Mouse (Mus musculus) left cerebral cortex, adult 18-20 months (tissue): Measurements from ENCODE around the gene Cln5. TPM values are rescaled to one million over a fixed set of nuclear protein-coding genes. Genes with fewer than 3 reads are reported as not detected.
A peak's percentile ranks its signal among the peaks of the same experiment; 100 is the strongest.

Source experiments
- DNase-seq, 2 experiments: peaks; one replicate each; pipeline ENCODE4 v3.0.0; 2021 to 2022; ENCODE audit warnings: low spot score in 2 of 2, mixed read lengths in 1 of 2
- long read RNA-seq, 2 experiments: library from polyadenylated mRNA; stranded (forward); transcript quantifications; one replicate each; pipeline ENCODE4 v2.0.0; 2021
- total RNA-seq, 2 experiments: library from RNA; stranded (reverse); gene quantifications; 2 replicates each; pipeline ENCODE4 v1.2.3; 2021

Gene Cln5
- 10 to 100 TPM; 11.1 to 12.3 TPM for total RNA-seq
- long read RNA-seq, experiment 1, transcript Cln5-201 (4 exons, 2,445 nt), result major isoform, 12 of 16 reads
- long read RNA-seq, experiment 1, partial matches to known transcripts, result 4 of 16 reads
- long read RNA-seq, experiment 1, other reads (novel, unspliced or antisense), result 0 of 16 reads
- long read RNA-seq, experiment 2, transcript Cln5-201 (4 exons, 2,445 nt), result major isoform, 9 of 11 reads
- long read RNA-seq, experiment 2, partial matches to known transcripts, result 0 of 11 reads
- long read RNA-seq, experiment 2, other reads (novel, unspliced or antisense), result 2 of 11 reads

DNA sequence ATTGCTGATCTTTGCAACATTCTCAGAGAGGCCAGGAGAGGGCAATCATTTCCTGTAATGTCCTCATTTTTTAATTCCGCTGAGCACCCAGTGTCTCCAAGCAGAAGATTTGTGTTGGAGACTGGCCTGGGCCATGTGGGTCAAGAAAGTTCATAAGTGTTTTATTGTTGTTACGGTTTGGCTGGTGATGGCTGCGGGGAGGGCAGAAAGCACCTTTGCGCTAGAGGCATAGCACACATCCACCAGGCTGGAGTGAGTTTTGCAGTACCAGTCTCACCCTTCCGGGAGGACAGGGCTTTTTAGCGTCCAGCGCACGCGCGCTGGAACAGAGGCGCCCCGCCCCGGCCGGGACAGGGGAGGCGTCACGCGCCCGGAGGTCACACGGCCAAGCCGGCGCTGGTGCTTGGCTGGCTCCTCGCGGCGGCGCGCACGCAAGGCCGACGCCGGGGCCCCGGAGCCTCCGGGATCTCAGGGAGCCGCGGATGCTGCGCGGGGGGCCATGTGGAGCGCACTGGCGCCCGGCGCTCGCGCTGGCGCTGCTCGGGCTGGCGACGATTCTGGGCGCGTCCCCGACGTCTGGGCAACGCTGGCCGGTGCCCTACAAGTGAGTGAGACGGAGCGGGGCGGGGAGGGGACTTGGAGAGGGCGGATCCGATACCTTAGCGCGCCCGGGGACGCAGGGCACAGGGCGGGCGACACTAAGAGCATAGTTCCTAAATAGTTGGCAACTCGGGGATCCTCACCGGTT is at the start of gene Cln5:
TSS of gene Cln5 (plus strand) at position 353 of the 748 bp plus-strand sequence.
- peak; percentile 85 to 93 for DNase-seq

DNA sequence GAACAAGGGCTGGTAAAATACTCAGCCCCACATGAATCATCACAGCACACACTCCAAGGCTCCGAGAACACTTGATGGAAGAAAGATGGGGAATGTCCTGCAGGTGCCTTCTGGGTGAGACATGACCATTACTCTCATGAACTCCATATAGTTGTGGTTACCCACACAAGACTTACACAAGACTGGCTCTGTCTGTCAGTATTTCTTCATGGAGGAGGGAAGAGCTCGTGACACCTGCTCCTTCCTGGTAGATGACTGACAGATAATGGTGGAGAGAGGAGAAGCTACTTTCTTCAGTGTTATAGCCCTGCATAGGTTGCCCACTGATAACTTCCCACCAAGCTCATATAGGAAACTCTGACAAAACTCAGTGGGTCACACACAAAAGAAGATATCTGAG is 40.8 kb upstream of the Cln5 start:
- no peak for DNase-seq

DNA sequence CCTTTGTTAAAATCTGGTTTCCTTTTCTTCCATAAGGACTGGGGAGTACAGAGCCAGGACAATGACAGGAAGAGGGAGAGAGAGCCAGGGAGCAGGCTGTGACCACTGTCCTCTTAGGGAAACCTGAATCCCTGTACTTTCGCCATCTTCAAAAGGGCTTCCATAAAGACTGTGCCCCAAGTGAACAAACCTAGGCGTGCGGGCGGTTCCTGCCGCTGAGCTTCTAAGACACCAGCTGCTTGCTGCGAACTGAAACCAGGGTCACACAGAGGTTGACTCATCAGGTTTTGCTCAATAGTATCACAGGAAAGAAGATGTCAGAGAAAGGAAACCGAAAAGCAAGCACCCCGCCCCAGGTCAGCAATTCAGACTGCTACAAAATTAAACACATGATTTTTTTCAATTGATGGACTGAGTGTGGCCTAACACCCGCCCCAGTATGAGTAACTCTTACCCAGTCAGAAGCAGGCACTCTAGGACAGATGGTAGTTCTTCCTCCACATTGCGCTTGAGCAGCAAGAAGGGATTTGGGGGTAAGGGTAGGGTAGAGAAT is 36.7 kb upstream of the Cln5 start:
- no peak for DNase-seq

DNA sequence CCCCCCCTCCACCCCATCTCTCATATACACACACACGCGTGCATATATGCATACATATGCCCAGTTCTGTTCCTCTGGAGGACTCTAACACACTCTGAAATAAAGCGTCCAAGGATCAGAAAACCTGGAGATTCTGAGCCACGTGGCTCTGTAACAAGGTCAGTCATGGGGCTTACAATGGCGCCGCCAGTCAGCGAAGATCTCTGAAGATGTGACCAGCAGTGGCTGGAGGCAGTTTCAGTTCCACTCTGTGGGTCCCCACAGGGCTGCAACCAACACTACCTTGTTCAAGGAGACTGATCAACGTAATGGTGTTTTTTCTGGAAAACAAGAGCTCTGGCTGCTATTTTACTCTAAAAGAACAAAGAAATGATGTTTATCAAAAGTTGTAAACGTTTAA is 35.9 kb upstream of the Cln5 start:
- no peak for DNase-seq

DNA sequence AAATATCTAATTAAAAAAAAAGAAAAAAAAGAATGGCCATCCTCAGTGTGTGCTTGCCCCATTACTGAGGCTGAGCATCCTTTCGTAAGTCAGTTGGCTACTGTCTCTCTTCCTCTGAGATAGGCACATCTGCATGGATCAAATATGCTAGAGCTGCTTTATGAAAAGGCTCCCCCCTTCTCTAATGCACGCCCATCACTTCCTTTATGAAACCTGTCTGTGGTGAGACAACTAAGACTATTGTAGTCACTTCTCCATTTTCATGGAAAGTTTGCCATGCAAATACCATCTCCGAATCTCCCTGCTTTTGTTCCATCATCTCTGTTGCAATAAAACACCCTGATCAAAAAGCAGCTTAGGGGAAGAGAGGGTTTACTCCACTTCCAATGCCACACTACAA is 33.0 kb upstream of the Cln5 start:
- no peak for DNase-seq

DNA sequence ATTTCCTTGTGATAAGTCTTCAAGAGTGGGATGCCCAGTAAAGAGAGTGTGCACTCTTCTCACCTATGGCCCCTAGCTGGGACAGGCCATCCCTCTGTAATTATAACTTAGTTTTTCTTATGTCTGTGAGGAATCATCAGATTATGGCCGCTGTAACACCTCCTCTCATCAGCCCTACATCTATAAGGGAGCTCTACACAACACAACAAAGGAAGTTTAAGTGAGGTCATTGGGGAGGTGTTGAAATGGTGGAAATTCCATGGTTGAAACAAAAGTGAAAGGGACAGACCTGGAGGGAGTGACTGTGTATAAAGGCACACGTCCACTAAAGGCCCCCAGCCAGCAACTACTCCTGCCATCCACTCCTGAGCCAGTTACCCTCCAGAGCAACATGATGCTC is 23.3 kb upstream of the Cln5 start, which contains the start of gene Acod1:
TSS of gene Acod1 (plus strand) at position 301 of the 400 bp plus-strand sequence.
- no peak for DNase-seq

DNA sequence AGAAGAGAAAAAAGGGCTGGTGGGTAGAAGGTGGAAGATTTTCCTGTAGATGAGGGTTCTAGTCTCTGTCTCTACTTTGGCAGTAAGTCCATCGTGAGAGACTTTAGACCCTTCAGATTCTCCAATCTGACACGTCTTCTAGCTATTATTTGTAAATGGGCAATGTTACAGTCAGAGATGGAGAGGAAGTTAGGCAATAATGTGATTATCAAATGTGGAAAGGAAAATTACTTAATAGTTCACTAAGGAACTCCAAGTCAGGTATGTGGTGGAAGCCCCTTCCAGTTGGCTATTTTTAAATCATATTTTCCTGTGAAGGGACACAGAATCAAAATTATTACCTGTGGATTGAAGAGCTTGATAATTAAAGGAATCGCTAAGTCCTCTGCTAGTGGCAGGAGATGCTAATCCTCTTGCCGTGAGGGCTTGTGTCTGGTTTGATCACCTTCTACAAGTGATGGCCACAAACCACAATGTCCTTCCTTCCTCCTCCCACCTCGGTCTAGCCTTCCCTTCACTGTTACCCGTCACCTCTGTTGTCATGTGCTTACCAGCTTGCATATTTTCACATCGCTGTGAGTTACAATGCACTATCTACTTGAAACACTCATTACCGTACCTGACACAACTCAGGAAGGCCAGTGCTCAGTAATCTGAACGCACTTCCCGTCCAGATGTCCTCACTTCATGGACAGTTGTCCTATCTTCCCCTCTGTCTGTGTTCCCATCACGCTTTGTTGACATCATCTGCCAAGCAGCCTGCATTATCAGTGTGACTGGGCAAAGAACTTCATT is 21.5 kb upstream of the Cln5 start:
- no peak for DNase-seq

DNA sequence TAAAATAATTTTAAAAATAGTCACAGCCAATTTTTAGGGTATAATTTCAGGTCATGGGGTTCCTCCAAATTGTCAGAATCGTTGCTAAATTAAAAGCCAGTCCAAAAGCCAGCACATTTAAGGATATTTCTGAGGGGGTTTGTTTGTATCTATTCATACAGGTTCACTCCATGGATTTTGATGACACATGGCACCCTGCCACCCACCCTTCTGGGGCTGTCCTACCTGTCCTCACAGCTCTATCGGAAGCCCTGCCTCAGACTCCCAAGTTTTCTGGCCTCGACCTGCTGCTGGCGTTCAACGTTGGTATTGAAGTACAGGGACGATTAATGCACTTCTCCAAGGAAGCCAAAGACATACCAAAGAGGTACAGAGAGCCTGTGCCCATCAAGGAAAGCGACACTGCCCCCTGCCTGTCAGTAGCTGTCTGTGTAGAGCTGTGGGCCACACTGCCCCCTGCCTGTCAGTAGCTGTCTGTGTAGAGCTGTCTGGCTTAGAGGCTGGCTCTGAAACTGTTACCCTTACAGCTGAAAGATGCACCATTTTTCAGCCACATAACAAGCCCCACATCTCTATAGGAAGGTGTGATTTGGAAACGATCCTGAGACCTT is 18.8 kb upstream of the Cln5 start:
- DNase-seq, result peak; percentile 72 to 83

DNA sequence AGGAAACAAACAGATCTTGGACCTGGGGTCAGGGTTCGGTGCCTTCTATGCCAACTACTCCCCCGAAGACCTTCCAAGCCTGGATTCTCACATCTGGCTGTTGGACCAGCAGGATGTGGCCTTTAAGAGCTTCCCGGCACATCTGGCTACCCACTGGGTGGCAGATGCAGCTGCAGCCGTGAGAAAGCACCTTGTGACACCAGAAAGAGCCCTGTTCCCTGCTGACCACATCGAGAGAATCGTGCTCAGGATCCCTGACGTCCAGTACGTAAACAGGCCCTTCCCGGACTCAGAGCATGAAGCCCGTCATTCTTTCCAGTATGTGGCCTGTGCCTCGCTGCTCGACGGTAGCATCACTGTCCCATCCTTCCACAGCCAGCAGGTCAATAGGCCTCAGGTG is 15.3 kb upstream of the Cln5 start:
- no peak for DNase-seq

DNA sequence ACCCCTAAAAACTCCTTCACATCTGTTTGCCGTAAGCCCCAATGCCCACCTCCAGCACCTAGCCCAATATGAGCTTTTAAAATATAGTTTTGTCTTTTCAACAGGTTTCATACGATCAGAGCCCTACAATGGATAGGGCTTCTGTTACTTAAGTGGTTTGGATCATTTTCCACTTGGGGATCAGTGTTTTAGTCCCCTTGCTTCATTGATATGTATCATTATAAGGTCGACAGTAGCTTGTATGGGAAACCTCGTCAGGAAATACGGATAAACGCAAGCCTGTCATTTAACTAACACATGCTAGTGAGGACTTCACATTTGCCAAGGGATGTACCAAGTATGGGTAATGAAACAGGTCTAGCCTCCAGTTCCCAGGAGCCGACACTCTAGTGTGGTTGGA is 13.4 kb upstream of the Cln5 start:
- no peak for DNase-seq

DNA sequence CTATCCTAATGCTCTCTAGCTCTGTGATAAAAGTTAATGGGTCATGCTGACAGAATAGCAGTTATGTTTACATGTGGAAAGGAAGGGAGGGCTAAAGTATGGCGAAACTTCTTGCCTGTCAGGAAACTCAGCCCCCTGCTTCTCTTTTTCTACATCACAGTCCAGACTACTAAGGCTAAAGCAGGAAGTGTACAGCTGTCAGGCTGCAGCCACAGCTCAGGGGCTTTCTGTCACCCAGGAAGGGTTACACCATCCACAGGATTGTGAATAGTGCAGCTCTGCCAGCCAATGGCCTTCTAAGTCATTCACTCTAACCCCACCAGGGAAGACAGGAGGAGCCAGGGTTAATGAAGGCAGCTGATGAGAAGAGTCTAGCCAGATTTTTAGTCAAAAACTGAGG is 11.0 kb upstream of the Cln5 start:
- DNase-seq, result no peak

DNA sequence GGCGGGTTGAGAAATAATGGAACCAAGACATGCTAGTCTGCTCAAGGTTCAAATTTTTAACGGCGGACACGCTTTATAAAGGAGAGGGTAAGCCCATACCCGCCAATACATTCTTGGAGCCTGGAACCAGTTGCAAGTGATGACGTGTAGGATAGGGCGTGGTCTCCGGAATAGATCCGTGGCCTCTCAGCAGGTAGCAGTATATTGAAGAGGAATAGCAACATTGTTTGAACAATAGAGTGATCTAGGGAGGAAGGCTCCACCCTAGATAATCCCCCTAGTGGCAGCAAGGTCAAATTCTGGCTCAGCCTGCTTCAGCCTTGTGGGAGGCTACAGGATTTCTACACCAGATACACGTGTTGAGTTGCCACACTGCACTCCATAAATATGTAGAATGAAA is 10.5 kb upstream of the Cln5 start:
- DNase-seq, result no peak

DNA sequence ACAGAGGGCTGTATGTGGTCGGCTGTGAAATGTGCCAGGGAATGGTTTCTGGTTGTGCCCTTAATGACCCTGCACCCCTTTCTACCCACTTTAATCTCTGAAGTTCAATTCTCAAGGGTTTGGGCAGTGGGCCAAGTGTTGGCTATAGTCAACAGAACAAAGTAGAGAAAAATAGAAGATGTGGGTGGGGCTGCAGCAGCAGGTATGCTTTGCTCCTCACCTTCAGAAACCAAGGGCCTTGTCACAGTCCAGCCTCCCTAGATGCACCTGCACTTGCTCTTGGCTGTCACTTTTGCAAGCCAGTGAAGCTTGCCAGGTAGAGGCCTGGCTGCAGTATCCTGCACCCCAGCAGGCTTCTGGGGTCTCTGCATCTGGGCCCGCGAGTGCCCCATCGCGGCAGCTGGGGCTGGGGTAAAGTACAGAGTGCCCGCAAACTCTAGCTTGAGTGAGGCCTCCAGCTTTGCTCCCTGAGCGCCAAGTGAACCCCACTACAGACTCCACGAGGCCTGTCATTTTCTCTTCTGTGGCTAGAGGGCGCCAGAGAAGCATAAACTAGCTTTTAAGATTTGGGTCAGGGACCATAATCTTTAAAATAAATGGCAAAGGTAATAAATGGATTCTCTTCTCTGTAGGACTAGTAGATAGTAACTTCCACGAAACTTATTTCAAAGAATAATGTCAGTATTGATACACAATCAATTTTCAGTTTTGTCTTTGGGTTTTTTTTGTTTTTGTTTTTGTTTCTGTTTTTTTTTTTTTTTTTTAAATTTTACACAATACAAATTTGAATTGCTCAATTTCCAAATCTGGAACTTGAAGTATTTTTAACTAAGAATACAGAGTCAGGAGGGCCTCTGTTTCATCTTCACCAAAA is 4.5 kb upstream of the Cln5 start:
- DNase-seq, result peak; percentile 77 to 88

DNA sequence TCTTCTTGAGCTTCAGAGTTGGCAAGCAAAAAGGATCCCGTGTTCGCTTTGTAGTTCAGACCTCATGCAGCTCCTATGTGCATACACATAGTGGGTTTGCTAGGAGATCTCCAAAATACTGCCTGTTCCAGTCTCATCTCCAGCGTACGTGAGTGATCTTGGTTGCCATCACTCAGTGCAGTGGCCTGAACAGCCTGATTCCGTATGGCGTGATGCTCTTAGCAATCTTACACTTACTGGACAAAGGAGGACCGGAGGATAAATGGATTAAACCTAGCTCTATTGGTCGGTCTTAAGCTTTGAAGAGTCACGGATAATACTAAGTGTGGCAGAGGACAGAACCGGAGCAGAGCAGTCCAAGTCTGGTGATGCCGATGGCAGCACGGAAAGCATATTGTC is 552 bp upstream of the Cln5 start:
- DNase-seq, result no peak

DNA sequence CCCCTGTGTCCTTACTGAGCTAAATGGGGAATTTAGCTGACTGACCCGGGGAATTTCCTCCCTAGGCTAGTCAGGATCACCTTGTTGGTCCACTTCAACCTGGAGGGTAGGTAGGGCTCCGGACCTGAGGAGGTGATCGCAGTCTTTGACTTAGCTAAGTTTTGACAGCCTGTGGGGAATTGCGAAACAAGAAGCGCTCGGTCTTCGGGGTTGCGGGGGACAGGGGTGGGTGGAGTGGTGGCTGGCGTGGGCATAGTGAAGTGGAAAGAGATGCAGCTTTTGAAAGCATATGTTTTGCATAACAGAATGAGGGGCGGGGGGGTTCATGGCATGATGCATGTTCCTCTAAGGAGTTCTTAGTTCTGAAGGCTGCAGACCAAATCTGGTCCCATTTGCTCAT is 774 bp downstream of the Cln5 start:
- no peak for DNase-seq

DNA sequence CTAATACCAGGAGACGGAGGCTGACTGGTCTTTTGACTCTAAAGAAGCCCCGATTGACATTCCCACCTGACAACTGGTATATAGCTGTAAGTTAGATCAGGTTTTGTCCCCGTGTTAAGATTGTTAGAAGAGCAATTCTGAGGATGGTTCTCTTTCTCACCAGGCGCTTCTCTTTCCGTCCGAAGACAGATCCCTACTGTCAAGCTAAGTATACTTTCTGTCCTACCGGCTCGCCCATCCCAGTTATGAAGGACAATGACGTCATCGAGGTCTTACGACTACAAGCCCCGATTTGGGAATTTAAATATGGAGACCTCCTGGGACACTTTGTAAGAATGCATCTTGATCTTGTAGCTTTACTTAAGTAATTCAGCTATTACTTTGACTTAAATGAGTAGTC is 1.5 kb downstream of the Cln5 start:
- DNase-seq, result no peak

DNA sequence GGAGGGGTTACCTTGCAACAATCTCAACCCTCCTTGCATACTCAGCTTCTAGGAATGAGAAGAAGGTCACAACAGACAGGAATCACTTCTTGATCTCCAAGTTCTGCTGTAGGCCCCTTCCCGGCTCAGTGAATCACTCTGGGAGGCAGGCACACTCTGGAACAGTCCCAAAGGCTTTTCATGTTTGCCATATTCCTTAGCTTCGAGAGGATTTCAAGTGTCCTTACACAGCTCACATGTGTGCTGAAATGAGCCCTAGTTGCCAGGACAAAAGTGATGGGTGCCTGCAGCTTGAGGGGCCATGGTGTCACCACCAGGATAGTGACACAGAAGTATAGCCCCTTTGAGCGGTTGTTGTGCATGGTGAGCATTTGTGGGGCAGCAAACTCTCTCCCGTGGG is 2.7 kb downstream of the Cln5 start:
- no peak for DNase-seq

DNA sequence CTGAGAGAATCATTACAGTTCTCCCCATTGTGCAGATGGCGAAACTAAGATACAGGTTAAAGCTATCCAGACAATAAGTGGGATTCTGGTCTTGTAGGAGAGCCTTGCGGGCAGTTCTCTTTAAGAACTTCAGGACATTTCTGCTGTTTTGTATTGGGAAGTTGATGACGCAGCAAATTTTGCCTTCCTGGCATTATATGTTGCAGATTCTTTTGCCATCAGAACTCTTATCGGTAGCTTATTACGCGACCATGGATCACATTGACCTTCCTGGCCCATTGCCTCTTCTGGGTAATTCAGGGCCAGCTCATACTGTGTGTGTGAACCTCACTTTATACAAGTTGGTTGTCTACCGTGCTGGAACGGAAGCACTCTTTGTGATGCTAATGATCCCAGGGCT is 3.8 kb downstream of the Cln5 start:
- DNase-seq, result no peak

DNA sequence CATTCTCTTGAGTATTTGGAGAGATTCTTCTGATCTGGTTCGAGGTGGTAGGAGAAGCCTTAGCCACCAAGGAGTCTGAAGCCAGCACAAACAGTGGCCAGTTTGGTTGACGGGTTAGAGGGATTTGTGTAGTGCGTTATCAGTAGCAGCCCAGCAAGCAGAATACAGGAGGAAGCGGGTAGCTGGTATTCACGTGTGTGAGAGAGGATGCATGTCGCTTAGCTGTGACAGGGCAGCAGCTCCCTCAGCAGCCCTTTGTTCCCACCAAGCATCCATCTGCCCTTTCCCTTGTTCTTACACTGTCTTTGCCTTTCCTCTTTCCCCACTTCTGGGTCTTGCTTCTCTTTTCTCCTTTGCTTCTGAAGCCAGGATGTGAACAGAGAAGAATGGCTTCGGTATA is 5.2 kb downstream of the Cln5 start:
- DNase-seq, result no peak

DNA sequence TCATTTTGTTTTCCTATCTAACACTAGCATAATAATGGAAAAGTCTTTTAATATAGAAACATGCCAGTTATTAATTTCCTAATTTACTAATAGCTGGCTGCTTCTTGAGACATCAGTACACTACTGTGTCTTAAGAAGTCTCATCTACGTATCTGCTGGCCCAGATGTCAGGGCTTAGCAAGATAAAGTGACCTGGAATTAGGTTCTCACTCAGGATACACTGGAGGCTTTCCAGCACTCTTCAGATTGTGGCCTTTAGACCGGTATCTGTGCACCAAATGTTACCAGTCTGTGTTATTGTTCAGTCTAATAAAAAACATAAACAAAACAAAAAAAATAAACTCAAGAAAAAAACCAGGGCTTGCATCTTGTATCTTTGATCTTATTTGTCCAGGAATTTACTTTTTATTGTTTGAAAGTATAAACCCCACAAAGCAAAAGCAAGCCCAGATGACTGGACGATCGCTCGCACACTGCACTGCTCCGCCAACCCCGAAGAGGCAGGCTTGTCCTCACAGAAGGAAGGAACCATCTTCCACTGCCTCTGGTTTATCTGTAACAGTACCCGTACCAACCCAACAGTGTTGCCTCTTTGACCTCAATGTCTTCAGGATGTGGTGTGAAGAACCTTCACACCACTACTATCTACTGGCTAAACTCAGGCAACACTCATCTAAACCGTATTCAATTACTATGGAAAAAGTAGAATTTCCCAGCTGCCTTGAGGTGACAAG is 7.4 kb downstream of the Cln5 start:
- no peak for DNase-seq
